Mouse (Mus musculus): ENCODE measurements around the gene Dpp9. TPM values are rescaled to one million over a fixed set of nuclear protein-coding genes. Genes with fewer than 3 reads are reported as not detected.

Dpp9 gene
- total RNA-seq, 2 experiments from 2014 or later: 70.7 to 74.1 TPM

GRCm38 (mm10) chr17:56202476-56202875 lies 16.2 kb downstream of the Dpp9 start:
- no peak for TF ChIP-seq CTCF (IDR thresholded peaks at IDR 0.05)
- Histone ChIP-seq H3K4me3 (no peak overlapping the region), H3K27ac (no peak overlapping the region)
- intact Hi-C loops (cut with DNase I): no loop called here
- no peak for DNase-seq (ENCODE audit: extremely low spot score in 1 of 2, low spot score in 2 of 2)

GRCm38 (mm10) chr17:56201642-56202041 lies 17.1 kb downstream of the Dpp9 start:
- TF ChIP-seq CTCF (IDR thresholded peaks at IDR 0.05): peak; percentile 14
- no peak for DNase-seq (ENCODE audit: extremely low spot score in 1 of 2, low spot score in 2 of 2)
- Histone ChIP-seq H3K27ac (no peak overlapping the region), H3K4me3 (no peak overlapping the region)
- intact Hi-C loops (cut with DNase I): no loop called here

- Histone ChIP-seq H3K4me3 (no peak overlapping the region), H3K27ac (no peak overlapping the region)
- DNase-seq (ENCODE audit: extremely low spot score in 1 of 2, low spot score in 2 of 2): no peak
- TF ChIP-seq CTCF (IDR thresholded peaks at IDR 0.05): peak; percentile 31
- intact Hi-C loops (cut with DNase I): no loop called here
Observed at GRCm38 (mm10) chr17:56200586-56200985, 18.1 kb downstream of the Dpp9 start.

- peak; percentile 46 for TF ChIP-seq CTCF (IDR thresholded peaks at IDR 0.05)
- intact Hi-C loops (cut with DNase I): no loop called here
- no peak for DNase-seq (ENCODE audit: extremely low spot score in 1 of 2, low spot score in 2 of 2)
- H3K4me3 ChIP-seq: no peak overlapping the region
- no peak overlapping the region for H3K27ac ChIP-seq
Observed at GRCm38 (mm10) chr17:56196860-56197259, 21.8 kb downstream of the Dpp9 start.

DNA sequence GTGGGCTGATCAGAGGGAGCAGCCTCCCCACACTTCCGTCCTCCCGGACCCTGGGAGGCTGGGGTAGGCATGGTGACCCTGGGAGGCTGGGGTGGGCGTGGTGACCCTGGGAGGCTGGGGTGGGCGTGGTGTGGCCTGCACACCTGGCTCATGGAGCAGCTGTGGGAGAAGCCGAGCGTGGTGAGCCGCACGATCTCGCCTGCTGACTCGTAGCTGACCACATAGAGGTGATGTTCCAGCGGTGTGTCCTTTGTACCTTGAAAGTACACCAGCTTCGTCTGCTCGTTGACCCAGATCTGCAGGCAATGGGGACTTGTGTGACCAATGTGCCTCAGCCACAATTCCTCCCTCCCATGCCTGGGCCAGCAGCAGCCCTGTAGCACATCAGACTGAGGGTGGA lies 23.9 kb downstream of the Dpp9 start:
- no peak for DNase-seq (ENCODE audit: extremely low spot score in 1 of 2, low spot score in 2 of 2)
- Histone ChIP-seq H3K27ac (no peak overlapping the region), H3K4me3 (no peak overlapping the region)
- intact Hi-C loops (cut with DNase I): no loop called here
- TF ChIP-seq CTCF (IDR thresholded peaks at IDR 0.05): no peak

DNA sequence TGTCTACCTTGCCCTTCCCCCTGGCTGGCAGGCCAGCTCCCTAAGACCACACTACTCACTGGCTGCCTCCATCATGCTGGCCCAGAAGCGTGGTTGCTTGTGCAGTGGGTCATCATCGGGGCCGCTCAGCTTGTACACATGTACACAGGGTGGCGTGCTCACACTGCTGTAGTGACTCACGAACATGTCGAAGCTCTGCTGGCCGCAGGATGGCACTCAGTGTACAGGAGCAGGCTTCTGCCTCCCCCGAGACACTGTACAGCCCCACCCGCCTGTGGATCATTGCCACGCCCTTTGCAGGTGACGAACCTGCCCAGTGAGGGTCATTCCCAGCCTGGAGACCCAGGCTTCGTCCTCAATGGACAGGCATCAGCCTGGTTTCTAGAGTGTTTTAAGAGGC lies 24.3 kb downstream of the Dpp9 start:
- no peak for DNase-seq (ENCODE audit: extremely low spot score in 1 of 2, low spot score in 2 of 2)
- Histone ChIP-seq H3K4me3 (no peak overlapping the region), H3K27ac (no peak overlapping the region)
- intact Hi-C loops (cut with DNase I): no loop called here
- TF ChIP-seq CTCF (IDR thresholded peaks at IDR 0.05): no peak

DNA sequence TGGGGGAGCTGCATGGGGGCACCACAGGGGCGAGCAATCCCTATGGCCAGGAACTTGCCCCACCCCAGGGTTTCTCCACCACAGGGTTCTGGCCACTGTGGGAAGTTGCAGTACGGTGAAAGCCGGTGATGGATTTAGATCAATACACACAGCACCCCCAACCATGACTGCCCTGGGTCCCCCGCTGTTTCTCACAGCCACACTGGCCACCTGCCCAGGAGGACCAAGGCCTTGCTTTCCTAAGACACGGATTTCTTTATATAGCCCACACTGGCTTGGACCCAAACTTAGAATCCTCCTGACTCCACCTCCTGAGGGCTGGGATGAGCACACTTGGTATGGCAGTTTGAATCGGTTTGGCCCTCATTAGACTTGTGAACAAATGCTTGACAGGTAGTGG lies 27.4 kb downstream of the Dpp9 start:
- intact Hi-C loops (cut with DNase I): no loop called here
- DNase-seq (ENCODE audit: extremely low spot score in 1 of 2, low spot score in 2 of 2): no peak
- Histone ChIP-seq H3K4me3 (no peak overlapping the region), H3K27ac (no peak overlapping the region)
- TF ChIP-seq CTCF (IDR thresholded peaks at IDR 0.05): no peak

GRCm38 (mm10) chr17:56185281-56186141 lies 33.2 kb downstream of the Dpp9 start:
- no peak for DNase-seq (ENCODE audit: extremely low spot score in 1 of 2, low spot score in 2 of 2)
- Histone ChIP-seq H3K4me3 (no peak overlapping the region), H3K27ac (peak overlapping the region; percentile 73)
- TF ChIP-seq CTCF (IDR thresholded peaks at IDR 0.05): no peak
- intact Hi-C loops (cut with DNase I): no loop called here

GRCm38 (mm10) chr17:56183658-56184103 lies 35.0 kb downstream of the Dpp9 start, which contains the start of gene Mydgf:
Mydgf (minus strand) TSS chr17:56183920.
- DNase-seq (ENCODE audit: extremely low spot score in 1 of 2, low spot score in 2 of 2): peak; percentile 95 to 97
- Histone ChIP-seq H3K27ac (peak within 1 kb of the TSS; percentile 88), H3K4me3 (peak within 1 kb of the TSS; percentile 96)
- TF ChIP-seq CTCF (IDR thresholded peaks at IDR 0.05): peak; percentile 6
- intact Hi-C loops (cut with DNase I): loop anchor here (2.0 to 5.0 kb wide), 2 partner anchors 51 to 69 kb away; no protein-coding TSS in a partner anchor

GRCm38 (mm10) chr17:56182975-56183657 lies 35.6 kb downstream of the Dpp9 start:
- no peak for DNase-seq (ENCODE audit: extremely low spot score in 1 of 2, low spot score in 2 of 2)
- H3K27ac ChIP-seq: peak overlapping the region; percentile 88
- peak overlapping the region; percentile 96 for H3K4me3 ChIP-seq
- no peak for TF ChIP-seq CTCF (IDR thresholded peaks at IDR 0.05)
- intact Hi-C loops (cut with DNase I): loop anchor here (2.0 to 5.0 kb wide), 2 partner anchors 50 to 69 kb away; no protein-coding TSS in a partner anchor

GRCm38 (mm10) chr17:56175416-56175815 lies 43.3 kb downstream of the Dpp9 start:
- intact Hi-C loops (cut with DNase I): no loop called here
- DNase-seq (ENCODE audit: extremely low spot score in 1 of 2, low spot score in 2 of 2): no peak
- Histone ChIP-seq H3K4me3 (no peak overlapping the region), H3K27ac (no peak overlapping the region)
- no peak for TF ChIP-seq CTCF (IDR thresholded peaks at IDR 0.05)

GRCm38 (mm10) chr17:56173401-56174046 lies 45.2 kb downstream of the Dpp9 start:
- H3K4me3 ChIP-seq: no peak overlapping the region
- DNase-seq (ENCODE audit: extremely low spot score in 1 of 2, low spot score in 2 of 2): no peak
- H3K27ac ChIP-seq: no peak overlapping the region
- TF ChIP-seq CTCF (IDR thresholded peaks at IDR 0.05): no peak
- intact Hi-C loops (cut with DNase I): no loop called here
